Mouse (Mus musculus) hindbrain, embryonic 14.5 days (tissue): ENCODE measurements around the gene Gsc. TPM values are rescaled to one million over a fixed set of nuclear protein-coding genes. Genes with fewer than 3 reads are reported as not detected.

Source experiments
- ATAC-seq: fragments of 200-750 bp; cut with Nextera tagmentation; 2 replicates; pipeline ENCODE4 v1.8.0; 2017; ENCODE audit warnings: moderate number of reproducible peaks, mild to moderate bottlenecking, moderate TSS enrichment, moderate library complexity; ENCODE audit not compliant: low FRiP score
- DNase-seq: peaks from one replicate; pipeline ENCODE4 v3.0.0-alpha.2; 2015; ENCODE audit warnings: low spot score
- H3K27ac ChIP-seq: fragments of 300-500 bp; sonication (generic); 2 replicates; pipeline ENCODE4 v1.5.1; 2014; ENCODE audit warnings: mild to moderate bottlenecking, moderate library complexity
- H3K27me3 ChIP-seq: fragments of 300-500 bp; sonication (generic); 2 replicates; pipeline ENCODE4 v1.6.1; 2014; ENCODE audit warnings: mild to moderate bottlenecking, low read length, mixed read lengths; ENCODE audit not compliant: control insufficient read depth, insufficient read depth
- H3K36me3 ChIP-seq: fragments of 300-500 bp; sonication (generic); replicated peaks from 2 replicates; pipeline ENCODE4 v1.6.1; 2014; ENCODE audit not compliant: control insufficient read depth, insufficient read depth
- H3K4me1 ChIP-seq: fragments of 300-500 bp; sonication (generic); replicated peaks from 2 replicates; pipeline ENCODE4 v1.6.1; 2014; ENCODE audit warnings: antibody characterized with exemption, low read length, mixed read lengths; ENCODE audit not compliant: control insufficient read depth, insufficient read depth
- H3K4me2 ChIP-seq: fragments of 300-500 bp; sonication (generic); replicated peaks from 2 replicates; pipeline ENCODE4 v1.6.1; 2014; ENCODE audit warnings: mild to moderate bottlenecking, moderate library complexity
- H3K4me3 ChIP-seq: fragments of 300-500 bp; sonication (generic); replicated peaks from 2 replicates; pipeline ENCODE4 v1.5.1; 2014; ENCODE audit warnings: mild to moderate bottlenecking, low read length
- H3K9ac ChIP-seq: fragments of 300-500 bp; sonication (generic); 2 replicates; pipeline ENCODE4 v1.6.1; 2014
- H3K9me3 ChIP-seq: fragments of 300-500 bp; sonication (generic); 2 replicates; pipeline ENCODE4 v1.6.1; 2016; ENCODE audit warnings: low read length; ENCODE audit not compliant: control insufficient read depth
- WGBS: fragments of 180-500 bp; shearing (Covaris S2); extraction: QIAGEN DNeasy Blood & Tissue Kit; methylation state at CpG from one replicate; pipeline ENCODE4 v1.1.7; 2014; 5-methylcytosine and 5-hydroxymethylcytosine counted together
- polyA plus RNA-seq: library from polyadenylated mRNA; unstranded; fragments of >200 nt; fragmentation: Nextera tagmentation; extraction: Ambion mirVana; gene quantifications from 2 replicates; pipeline ENCODE4 v1.2.1, GENCODE M21; 2014

Gene Gsc
- polyA plus RNA-seq, 1 experiment from 2014 or later = not detected

DNA sequence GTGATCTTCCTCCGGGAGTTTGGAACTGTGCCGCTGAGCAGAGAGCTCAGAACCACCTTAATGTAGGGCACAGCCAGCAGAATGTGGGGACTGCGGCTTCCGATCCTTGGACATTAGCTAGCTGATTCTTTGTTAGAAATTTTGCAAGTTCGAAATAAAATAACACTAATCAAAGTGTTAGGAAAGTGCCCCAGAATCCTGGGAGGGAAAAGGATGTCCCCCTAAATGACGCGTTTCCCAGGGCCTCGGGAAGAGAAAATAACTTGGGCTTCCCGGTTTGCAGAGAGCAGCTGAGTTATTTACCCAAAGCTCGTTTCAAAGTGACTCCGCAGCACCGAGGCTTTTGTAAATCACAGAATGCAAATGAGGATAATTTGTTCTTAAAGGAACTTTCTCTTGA, 3.9 kb upstream of the Gsc start:
- ATAC-seq (no peak), DNase-seq (no peak)
- Histone ChIP-seq H3K4me3 (no peak overlapping the region), H3K9me3 (no peaks in the 10 kb centered on the region), H3K4me2 (no peak overlapping the region), H3K36me3 (no peaks in the 10 kb centered on the region), H3K27ac (no peak overlapping the region), H3K27me3 (peaks cover 84% of the 10 kb centered on the region), H3K9ac (no peak overlapping the region), H3K4me1 (peaks cover 10% of the 10 kb centered on the region)
- WGBS = 2% methylated on average over 12 of the region's 12 CpGs

DNA sequence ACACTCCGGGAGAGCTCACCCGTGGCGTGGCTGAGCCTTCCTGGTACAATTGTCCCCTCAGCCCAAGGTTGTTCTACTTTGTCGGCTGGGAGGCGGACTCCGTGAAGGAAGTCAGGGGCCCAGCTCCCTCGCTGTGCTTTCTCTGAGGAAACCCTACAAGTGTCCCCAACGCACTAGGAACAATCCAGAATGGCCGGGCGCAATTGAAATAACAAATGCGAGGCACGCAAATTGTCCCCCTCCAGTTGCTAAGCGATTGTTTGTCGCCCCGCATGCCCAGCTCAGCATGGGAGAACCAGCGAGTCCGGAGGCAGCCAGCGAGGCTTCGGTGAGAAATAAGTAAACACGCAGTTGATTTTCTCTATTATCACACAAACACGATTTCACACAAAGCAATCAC, 2.8 kb upstream of the Gsc start:
- under 1% methylated on average over 21 of the region's 21 CpGs for WGBS
- H3K27me3 ChIP-seq = peaks cover 90% of the 10 kb centered on the region
- DNase-seq = peak; percentile 45

DNA sequence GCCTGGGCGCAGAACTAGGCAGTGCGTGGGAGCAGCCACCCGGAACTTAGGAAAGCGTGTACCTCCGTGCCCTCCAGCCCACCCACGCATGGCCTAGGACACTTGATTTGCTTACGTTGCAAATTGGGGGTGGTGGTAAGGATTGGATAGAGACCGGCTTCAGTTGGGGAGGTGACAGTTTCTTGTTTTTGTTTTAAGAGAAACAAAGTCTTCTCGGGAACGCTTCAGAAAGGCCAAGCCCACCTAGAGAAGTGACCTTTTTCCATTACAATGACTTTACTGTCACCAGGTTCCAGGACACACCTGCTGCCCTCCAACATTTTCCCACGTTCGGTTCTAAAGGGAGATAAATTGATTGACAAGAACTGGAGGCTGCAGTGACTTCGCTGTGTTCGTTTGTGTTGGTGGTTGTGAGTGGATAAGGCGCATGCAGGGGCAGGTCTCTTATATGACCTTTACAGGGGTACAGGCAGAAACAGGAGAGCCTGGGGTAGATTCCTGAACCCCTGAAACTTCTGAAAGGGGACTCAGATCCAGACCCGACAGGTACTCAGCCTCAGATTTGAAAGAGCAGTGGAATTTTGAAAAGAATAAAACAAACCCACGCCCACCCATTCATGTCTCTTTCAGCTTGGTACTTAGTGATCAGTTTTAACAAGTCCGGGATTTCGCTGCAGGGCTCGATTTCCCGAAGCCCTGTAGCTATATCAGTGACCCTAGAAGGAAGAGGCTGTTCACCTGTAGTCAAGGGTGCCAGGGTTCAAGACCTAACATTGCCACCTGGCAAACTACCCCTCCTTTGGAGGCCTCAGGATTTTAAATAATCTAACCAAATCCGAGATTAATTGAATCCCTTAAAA, 2.0 kb upstream of the Gsc start:
- Histone ChIP-seq H3K4me3 (no peak overlapping the region), H3K27ac (no peak overlapping the region), H3K9ac (no peak overlapping the region), H3K9me3 (no peaks in the 10 kb centered on the region), H3K27me3 (peaks cover 90% of the 10 kb centered on the region), H3K36me3 (no peaks in the 10 kb centered on the region), H3K4me1 (peaks cover 18% of the 10 kb centered on the region), H3K4me2 (no peak overlapping the region)
- DNase-seq = peak; percentile 36
- ATAC-seq = no peak
- WGBS = 2% methylated on average over 22 of the region's 22 CpGs

More for the DNA sequence above, 2.8 kb upstream of the Gsc start:
- H3K9me3 ChIP-seq = no peaks in the 10 kb centered on the region
- H3K4me2 ChIP-seq = no peak overlapping the region
- H3K4me1 ChIP-seq = peaks cover 18% of the 10 kb centered on the region
- H3K4me3 ChIP-seq = no peak overlapping the region
- H3K27ac ChIP-seq = no peak overlapping the region
- H3K9ac ChIP-seq = no peak overlapping the region
- ATAC-seq = no peak
- H3K36me3 ChIP-seq = no peaks in the 10 kb centered on the region

DNA sequence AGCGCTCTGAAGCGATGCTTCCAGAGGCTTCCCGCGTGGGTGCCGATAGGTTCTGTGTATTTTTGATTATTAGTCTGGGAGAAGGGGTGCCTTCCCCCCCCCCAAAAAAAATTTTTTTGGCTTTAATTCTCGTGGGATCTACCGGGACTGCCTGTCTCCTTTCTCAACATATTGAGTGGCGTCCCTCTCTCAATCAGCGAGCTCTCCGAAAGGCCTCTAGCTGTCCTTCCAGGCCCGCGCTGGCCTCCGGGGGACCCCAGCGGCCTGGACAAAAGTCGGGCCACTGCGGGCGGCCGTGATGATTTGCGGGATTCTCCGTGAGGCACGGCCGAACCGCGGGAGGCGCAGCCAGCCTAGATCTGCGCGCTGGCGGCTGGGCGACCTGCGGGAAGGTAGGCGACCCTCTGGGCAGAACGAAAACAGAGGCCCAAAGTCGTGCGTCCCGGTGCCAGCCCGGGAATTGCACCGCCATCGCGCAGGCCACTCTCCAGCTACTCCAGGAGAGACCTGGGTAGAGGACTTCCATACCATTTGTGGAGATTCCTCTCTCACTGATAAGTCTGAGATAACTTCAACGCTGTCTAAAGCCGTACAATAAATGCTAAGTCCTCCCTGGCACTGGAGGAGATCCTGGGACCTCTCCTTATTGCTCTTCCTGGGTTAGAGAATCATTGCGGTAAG, 1.2 kb upstream of the Gsc start:
- under 1% methylated on average over 42 of the region's 42 CpGs for WGBS
- ATAC-seq = no peak
- Histone ChIP-seq H3K9me3 (no peaks in the 10 kb centered on the region), H3K9ac (no peak overlapping the region), H3K4me2 (no peak overlapping the region), H3K27me3 (peaks cover 90% of the 10 kb centered on the region), H3K36me3 (no peaks in the 10 kb centered on the region), H3K27ac (no peak overlapping the region), H3K4me3 (no peak overlapping the region), H3K4me1 (peaks cover 18% of the 10 kb centered on the region)
- DNase-seq = peak; percentile 51

DNA sequence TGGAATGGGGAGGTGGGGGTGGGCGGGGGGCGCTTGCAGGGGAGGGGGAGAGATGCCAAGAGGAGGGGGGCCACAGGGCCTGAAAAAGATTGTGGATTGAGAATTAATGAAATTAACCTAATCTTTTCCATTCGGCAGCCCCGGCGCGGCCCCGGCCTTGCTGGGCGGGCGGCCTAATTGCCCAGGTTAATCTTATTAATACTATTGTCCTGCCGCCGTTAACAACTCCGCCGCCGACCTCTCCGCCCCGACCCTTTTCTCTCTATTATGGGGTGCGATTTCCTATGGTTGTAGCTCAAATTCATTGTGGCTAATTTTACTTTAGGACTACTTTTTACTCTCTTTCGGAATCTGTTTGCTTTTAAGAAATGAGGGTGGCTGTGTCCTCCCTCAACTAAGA, 362 bp upstream of the Gsc start:
- Histone ChIP-seq H3K4me2 (peak overlapping the region; percentile 60), H3K4me1 (peaks cover 18% of the 10 kb centered on the region), H3K9ac (no peak overlapping the region), H3K27ac (no peak overlapping the region), H3K36me3 (no peaks in the 10 kb centered on the region), H3K4me3 (peak overlapping the region; percentile 34), H3K27me3 (peaks cover 90% of the 10 kb centered on the region), H3K9me3 (no peaks in the 10 kb centered on the region)
- under 1% methylated on average over 16 of the region's 18 CpGs for WGBS
- DNase-seq = no peak
- no peak for ATAC-seq

DNA sequence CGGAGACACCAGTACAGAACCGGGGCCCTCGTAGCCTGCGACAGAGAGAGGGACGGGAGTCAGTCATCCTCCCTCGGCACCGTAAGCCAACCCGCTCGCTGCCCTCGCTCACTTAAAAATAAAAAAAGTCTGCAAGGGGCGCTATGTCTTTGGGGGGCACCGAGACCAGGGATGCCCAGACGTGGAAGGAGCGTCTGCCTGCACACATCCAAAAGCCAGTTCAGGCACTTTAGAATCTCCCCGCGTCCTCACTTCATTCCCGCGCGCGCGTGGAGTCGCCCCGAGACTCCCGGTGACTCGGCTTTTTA, 958 bp downstream of the Gsc start:
- WGBS = under 1% methylated on average over 25 of the region's 25 CpGs
- H3K27ac ChIP-seq = no peak overlapping the region
- no peak overlapping the region for H3K4me3 ChIP-seq
- ATAC-seq (no peak), DNase-seq (no peak)
- H3K4me1 ChIP-seq = peaks cover 18% of the 10 kb centered on the region
- no peak overlapping the region for H3K9ac ChIP-seq
- H3K9me3 ChIP-seq = no peaks in the 10 kb centered on the region
- H3K27me3 ChIP-seq = peaks cover 84% of the 10 kb centered on the region
- no peaks in the 10 kb centered on the region for H3K36me3 ChIP-seq
- H3K4me2 ChIP-seq = peak overlapping the region; percentile 11; the same call in 1 of the 2 replicates

DNA sequence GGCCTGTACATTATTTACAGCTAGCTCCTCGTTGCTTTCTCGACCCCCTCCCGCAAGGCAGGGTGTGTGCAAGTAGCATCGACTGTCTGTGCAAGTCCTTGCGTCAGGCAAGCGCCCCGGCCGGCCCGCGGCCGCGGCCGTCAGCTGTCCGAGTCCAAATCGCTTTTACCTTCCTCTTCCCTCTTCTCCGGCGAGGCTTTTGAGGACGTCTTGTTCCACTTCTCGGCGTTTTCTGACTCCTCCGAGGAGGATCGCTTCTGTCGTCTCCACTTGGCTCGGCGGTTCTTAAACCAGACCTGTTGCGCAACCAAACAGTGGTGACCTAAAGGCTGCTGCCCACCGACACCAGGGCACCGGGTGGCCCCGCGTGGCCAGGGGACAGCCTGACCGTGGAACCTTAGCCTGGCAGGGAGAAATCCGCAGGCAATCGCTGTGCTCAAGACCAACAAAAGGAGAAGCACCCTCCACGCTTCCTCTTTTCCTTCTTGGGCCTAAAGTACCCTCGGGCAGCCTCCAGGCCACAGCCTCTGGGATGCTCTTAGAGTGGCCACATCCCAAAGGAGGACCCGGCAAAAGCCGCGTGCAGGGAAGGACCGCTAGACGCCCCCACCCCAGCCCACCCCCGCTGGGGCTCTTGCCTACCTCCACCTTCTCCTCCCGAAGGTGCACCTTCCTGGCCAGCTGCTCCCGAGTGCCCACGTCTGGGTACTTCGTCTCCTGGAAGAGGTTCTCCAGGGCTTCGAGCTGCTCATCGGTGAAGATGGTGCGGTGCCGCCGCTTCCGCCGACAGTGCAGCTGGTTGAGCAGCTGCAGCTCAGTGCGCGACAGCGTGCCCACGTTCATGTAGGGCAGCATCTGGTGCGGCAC, 1.5 kb downstream of the Gsc start:
- Histone ChIP-seq H3K4me2 (peak overlapping the region; percentile 11; the same call in 1 of the 2 replicates), H3K4me1 (peaks cover 18% of the 10 kb centered on the region), H3K4me3 (no peak overlapping the region), H3K36me3 (no peaks in the 10 kb centered on the region), H3K9me3 (no peaks in the 10 kb centered on the region), H3K27me3 (peaks cover 82% of the 10 kb centered on the region), H3K9ac (no peak overlapping the region), H3K27ac (no peak overlapping the region)
- DNase-seq (peak; percentile 45), ATAC-seq (peak; percentile 21; the same call in 1 of the 2 replicates)
- 1% methylated on average over 57 of the region's 57 CpGs for WGBS

DNA sequence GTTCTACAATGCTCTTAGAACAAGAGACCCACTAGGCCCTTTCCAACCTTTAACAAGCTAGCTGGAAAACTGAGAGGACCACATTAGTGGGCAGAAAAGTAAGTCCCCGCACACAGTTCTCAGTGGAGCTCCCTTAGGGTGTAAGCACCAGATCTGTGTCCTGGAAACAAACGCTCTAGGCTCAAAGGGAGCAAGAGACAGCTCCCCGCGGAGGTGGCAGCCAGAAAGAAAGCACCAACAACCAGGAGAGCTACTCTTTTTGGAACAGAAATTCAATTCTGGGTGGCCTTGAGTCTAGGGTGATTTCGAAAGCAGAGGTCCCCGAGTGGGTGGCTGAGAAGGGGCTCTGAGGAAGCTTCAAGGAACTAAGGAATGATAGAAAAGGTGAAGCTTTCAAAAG, 2.5 kb downstream of the Gsc start:
- Histone ChIP-seq H3K27ac (no peak overlapping the region), H3K9me3 (no peaks in the 10 kb centered on the region), H3K27me3 (peaks cover 76% of the 10 kb centered on the region), H3K4me1 (peaks cover 18% of the 10 kb centered on the region), H3K9ac (no peak overlapping the region), H3K4me2 (no peak overlapping the region), H3K36me3 (no peaks in the 10 kb centered on the region), H3K4me3 (no peak overlapping the region)
- WGBS = 9% methylated on average over 6 of the region's 6 CpGs
- DNase-seq (no peak), ATAC-seq (no peak)

DNA sequence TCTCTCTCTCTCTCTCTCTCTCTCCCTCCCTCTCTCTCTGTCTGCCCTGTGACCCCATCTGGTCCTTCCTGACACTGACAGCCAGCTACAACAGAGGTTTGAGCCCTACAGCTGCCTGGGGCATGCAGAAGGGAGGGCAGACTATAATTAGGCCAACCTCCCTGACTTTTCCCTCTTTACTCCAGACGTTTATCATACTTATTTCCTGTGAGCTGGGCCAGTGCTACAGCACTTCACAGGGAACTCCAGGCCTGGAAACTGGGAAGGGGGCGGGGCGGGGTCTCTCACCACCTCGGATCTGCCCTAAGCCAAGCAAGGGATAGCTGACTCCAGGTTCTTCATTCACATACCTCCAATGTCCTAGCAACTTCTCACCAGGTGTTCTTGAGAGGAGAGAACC, 4.3 kb downstream of the Gsc start:
- Histone ChIP-seq H3K27me3 (peaks cover 69% of the 10 kb centered on the region), H3K4me1 (peaks cover 18% of the 10 kb centered on the region), H3K4me2 (no peak overlapping the region), H3K9me3 (no peaks in the 10 kb centered on the region), H3K36me3 (no peaks in the 10 kb centered on the region), H3K27ac (no peak overlapping the region), H3K4me3 (no peak overlapping the region), H3K9ac (no peak overlapping the region)
- ATAC-seq (no peak), DNase-seq (no peak)
- 5% methylated on average over 4 of the region's 4 CpGs for WGBS
